Mouse (Mus musculus) CH12.LX (cell line): ENCODE measurements around the gene Mindy3. TPM values are rescaled to one million over a fixed set of nuclear protein-coding genes. Genes with fewer than 3 reads are reported as not detected.

ENCODE experiments used
- DNase-seq: peaks from one replicate; pipeline ENCODE4 v3.0.0-alpha.2; 2013; ENCODE audit errors: extremely low read depth
- H3K27ac ChIP-seq: 2 replicates; pipeline ENCODE4 v1.5.1; 2012; ENCODE audit warnings: low read depth, mild to moderate bottlenecking, control low read depth, moderate library complexity; ENCODE audit not compliant: insufficient read depth
- H3K27me3 ChIP-seq: replicated peaks from 2 replicates; pipeline ENCODE3; 2012; ENCODE audit warnings: inconsistent platforms
- H3K36me3 ChIP-seq, 2 experiments: replicated peaks in 1 of 2; 2 replicates each; pipeline versions ENCODE3 to v1.6.1; 2012; ENCODE audit warnings: inconsistent platforms in 1 of 2, low read length in 1 of 2, mild to moderate bottlenecking in 1 of 2, mixed read lengths in 1 of 2, moderate library complexity in 1 of 2; ENCODE audit not compliant: control insufficient read depth in 1 of 2, insufficient read depth in 1 of 2
- H3K4me1 ChIP-seq, 2 experiments: 2 replicates each; pipeline ENCODE4 v1.6.1; 2012; ENCODE audit warnings: inconsistent platforms in 1 of 2, moderate library complexity in 1 of 2; ENCODE audit not compliant: insufficient read depth in 2 of 2, control insufficient read depth in 1 of 2
- H3K4me2 ChIP-seq: 2 replicates; pipeline ENCODE4 v1.6.1; 2012; ENCODE audit warnings: low read depth, mild to moderate bottlenecking, control low read depth; ENCODE audit not compliant: poor library complexity, insufficient read depth, severe bottlenecking
- H3K4me3 ChIP-seq, 3 experiments: fragments of 150-350 bp in 1 of 3; sonication (generic) in 1 of 3; replicated peaks in 1 of 3; 2 replicates each; pipeline versions ENCODE3 to v1.5.1; 2011 to 2012; ENCODE audit warnings: low read depth in 2 of 3, low read length in 2 of 3, mild to moderate bottlenecking in 2 of 3, moderate library complexity in 2 of 3, control low read depth in 1 of 3, improper control_type of control experiment in 1 of 3, inconsistent platforms in 1 of 3, mixed read lengths in 1 of 3; ENCODE audit not compliant: poor library complexity in 1 of 3
- H3K79me2 ChIP-seq: replicated peaks from 2 replicates; pipeline ENCODE4 v1.6.1; 2012; ENCODE audit warnings: mild to moderate bottlenecking, moderate library complexity; ENCODE audit not compliant: control insufficient read depth, poor library complexity, insufficient read depth, severe bottlenecking; ENCODE audit errors: extremely low read depth
- H3K9ac ChIP-seq: 2 replicates; pipeline ENCODE4 v1.6.1; 2012; ENCODE audit warnings: low read depth, mild to moderate bottlenecking, control low read depth, moderate library complexity; ENCODE audit not compliant: insufficient read depth
- H3K9me3 ChIP-seq: replicated peaks from 2 replicates; pipeline ENCODE3; 2012; ENCODE audit warnings: low read length, inconsistent platforms, mixed read lengths
- BHLHE40 ChIP-seq: IDR thresholded peaks from 2 replicates; pipeline ENCODE4 v1.6.1; 2011; ENCODE audit warnings: mild to moderate bottlenecking, low read depth, low read length, improper control_type of control experiment
- CHD1 ChIP-seq: IDR thresholded peaks from 2 replicates; pipeline ENCODE4 v1.6.1; 2012; ENCODE audit warnings: low read depth, low read length, improper control_type of control experiment, inconsistent platforms
- CHD2 ChIP-seq: IDR thresholded peaks from 2 replicates; pipeline ENCODE4 v1.6.1; 2011; ENCODE audit warnings: low read length, improper control_type of control experiment
- CTCF ChIP-seq, 2 experiments: IDR thresholded peaks in 1 of 2; conservative IDR thresholded peaks in 1 of 2; 2 replicates each; pipeline ENCODE4 v1.5.1; 2011 to 2012; ENCODE audit warnings: low read depth in 2 of 2, low read length in 2 of 2, improper control_type of control experiment in 1 of 2, inconsistent platforms in 1 of 2, mild to moderate bottlenecking in 1 of 2, moderate library complexity in 1 of 2
- E2F4 ChIP-seq: IDR thresholded peaks from 2 replicates; pipeline ENCODE4 v1.6.1; 2011; ENCODE audit warnings: low read depth, low read length, improper control_type of control experiment; ENCODE audit not compliant: insufficient replicate concordance
- EP300 ChIP-seq: IDR thresholded peaks from 2 replicates; pipeline ENCODE4 v1.6.1; 2011; ENCODE audit warnings: low read length, improper control_type of control experiment
- ETS1 ChIP-seq: conservative IDR thresholded peaks from 2 replicates; pipeline ENCODE4 v1.6.1; 2012; ENCODE audit warnings: low read depth, mild to moderate bottlenecking, inconsistent platforms, low read length, improper control_type of control experiment, moderate library complexity
- HCFC1 ChIP-seq: IDR thresholded peaks from 2 replicates; pipeline ENCODE4 v1.6.1; 2012; ENCODE audit warnings: low read depth, mild to moderate bottlenecking, inconsistent platforms, low read length, improper control_type of control experiment
- IRF4 ChIP-seq: IDR thresholded peaks from 2 replicates; pipeline ENCODE4 v1.6.1; 2014; ENCODE audit warnings: low read depth, mild to moderate bottlenecking, inconsistent platforms, low read length, improper control_type of control experiment
- JUN ChIP-seq: IDR thresholded peaks from 2 replicates; pipeline ENCODE4 v1.6.1; 2011; ENCODE audit warnings: low read depth, mild to moderate bottlenecking, low read length, improper control_type of control experiment, moderate library complexity; ENCODE audit not compliant: insufficient read depth
- JUND ChIP-seq: conservative IDR thresholded peaks from 2 replicates; pipeline ENCODE4 v1.6.1; 2011; ENCODE audit warnings: low read depth, low read length, improper control_type of control experiment
- MAFK ChIP-seq: IDR thresholded peaks from 2 replicates; pipeline ENCODE4 v1.6.1; 2011; ENCODE audit warnings: low read length, improper control_type of control experiment; ENCODE audit not compliant: insufficient replicate concordance
- NELFE ChIP-seq: IDR thresholded peaks from 2 replicates; pipeline ENCODE4 v1.6.1; 2011; ENCODE audit warnings: low read depth, low read length, improper control_type of control experiment
- NRF1 ChIP-seq: IDR thresholded peaks from 2 replicates; pipeline ENCODE4 v1.6.1; 2014; ENCODE audit warnings: low read depth, mild to moderate bottlenecking, inconsistent platforms, low read length, improper control_type of control experiment, moderate library complexity
- PAX5 ChIP-seq: IDR thresholded peaks from 2 replicates; pipeline ENCODE4 v1.6.1; 2012; ENCODE audit warnings: low read length, inconsistent platforms, mixed read lengths
- POLR2AphosphoS2 ChIP-seq: IDR thresholded peaks from 2 replicates; pipeline ENCODE4 v1.6.1; 2011; ENCODE audit warnings: low read depth, low read length, improper control_type of control experiment
- RAD21 ChIP-seq: IDR thresholded peaks from 2 replicates; pipeline ENCODE4 v1.6.1; 2011; ENCODE audit warnings: low read depth, mild to moderate bottlenecking, low read length, improper control_type of control experiment, moderate library complexity
- SIN3A ChIP-seq: IDR thresholded peaks from 2 replicates; pipeline ENCODE4 v1.6.1; 2012; ENCODE audit warnings: low read length, improper control_type of control experiment, inconsistent platforms
- SMC3 ChIP-seq: IDR thresholded peaks from 2 replicates; pipeline ENCODE4 v1.6.1; 2011; ENCODE audit warnings: low read depth, low read length, improper control_type of control experiment
- TBP ChIP-seq: conservative IDR thresholded peaks from 2 replicates; pipeline ENCODE4 v1.6.1; 2011; ENCODE audit warnings: low read depth, low read length, improper control_type of control experiment
- UBTF ChIP-seq: IDR thresholded peaks from 2 replicates; pipeline ENCODE4 v1.6.1; 2012; ENCODE audit warnings: low read depth, mild to moderate bottlenecking, inconsistent platforms, low read length, improper control_type of control experiment, moderate library complexity
- USF1 ChIP-seq: IDR thresholded peaks from 2 replicates; pipeline ENCODE4 v1.6.1; 2014; ENCODE audit warnings: low read depth, mild to moderate bottlenecking, inconsistent platforms, low read length, improper control_type of control experiment
- USF2 ChIP-seq: conservative IDR thresholded peaks from 2 replicates; pipeline ENCODE4 v1.6.1; 2011; ENCODE audit warnings: low read depth, low read length, improper control_type of control experiment
- ZKSCAN1 ChIP-seq: IDR thresholded peaks from 2 replicates; pipeline ENCODE4 v1.6.1; 2012; ENCODE audit warnings: low read depth, inconsistent platforms, low read length, improper control_type of control experiment, borderline replicate concordance
- ZMIZ1 ChIP-seq: IDR thresholded peaks from 2 replicates; pipeline ENCODE4 v1.6.1; 2012; ENCODE audit warnings: low read depth, mild to moderate bottlenecking, inconsistent platforms, low read length, improper control_type of control experiment
- dilution Hi-C: fragments of 300-500 bp; cut with MboI; formaldehyde crosslinking; loops from 2 replicates; pipeline ENCODE4 v1.14.3; 2020; ENCODE audit warnings: low sequenced_read_pairs; ENCODE audit not compliant: extremely low pct_unique_long_range_greater_than_20kb, extremely low pct_ligation_motif_present
- in situ Hi-C: fragments of 300-500 bp; cut with MboI; formaldehyde crosslinking; loops from 3 replicates; pipeline ENCODE4 v1.14.3; 2019; ENCODE audit warnings: low sequenced_read_pairs, low pct_ligation_motif_present, low pct_unique_long_range_greater_than_20kb, mixed read lengths
- polyA plus RNA-seq: library from polyadenylated mRNA; unstranded; fragments of >175 nt; gene quantifications from 2 replicates; pipeline ENCODE4 v1.2.1, GENCODE M21; 2012; ENCODE audit warnings: low read depth; ENCODE audit not compliant: insufficient read length
- total RNA-seq, 2 experiments: library from RNA; depleted of rRNA; stranded (reverse); fragments of 300-350 nt in 1 of 2; fragments of >200 nt in 1 of 2; gene quantifications; 2 replicates each; pipeline ENCODE4 v1.2.3; 2012 to 2014

Mindy3 gene
- total and polyA plus RNA-seq, 3 experiments, result 20.7 to 43.7 (median 33.8) TPM

DNA sequence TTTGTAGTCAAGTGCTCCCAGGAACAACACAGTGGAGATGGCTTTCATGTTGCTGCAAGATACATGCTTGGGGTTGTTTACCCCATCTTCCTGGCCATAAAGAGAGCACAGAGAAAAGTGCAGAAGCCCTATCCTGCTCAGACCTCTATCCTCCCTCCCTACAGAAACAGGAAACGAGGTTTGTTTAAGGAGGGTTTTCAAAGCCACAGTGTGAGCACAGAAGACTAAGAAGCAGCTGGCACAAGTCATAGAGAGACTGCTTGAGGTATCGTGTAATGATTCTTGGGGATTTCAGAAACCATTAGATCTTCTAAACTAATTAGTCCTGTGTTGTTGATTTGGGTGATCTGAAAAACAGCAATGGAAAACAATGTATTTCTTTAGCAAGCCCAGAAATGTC lies 20.3 kb upstream of the Mindy3 start:
- H3K9me3 ChIP-seq, result no peaks in the 10 kb centered on the region
- H3K36me3 ChIP-seq, result no peaks in the 10 kb centered on the region
- TF ChIP-seq RAD21 (no peak), SIN3A (no peak), POLR2AphosphoS2 (no peak), NRF1 (no peak), IRF4 (peak; percentile 68; the same call in 1 of the 2 replicates), JUN (0 out of 2 replicates have a peak, but pooled peaks have one; percentile 12), USF2 (no peak), SMC3 (no peak), ZMIZ1 (no peak), HCFC1 (no peak), CTCF (conservative IDR thresholded peaks at IDR 0.05 in 1 of 2, IDR thresholded peaks at IDR 0.05 in 1 of 2; ENCODE audit: low read depth in 2 of 2, low read length in 2 of 2) (no peak), JUND (no peak), CHD2 (no peak), CHD1 (no peak), EP300 (peak; percentile 74), UBTF (no peak), PAX5 (no peak), BHLHE40 (0 out of 2 replicates have a peak, but pooled peaks have one; percentile 16), ETS1 (no peak), NELFE (no peak), MAFK (no peak), E2F4 (no peak), ZKSCAN1 (no peak)
- TF ChIP-seq, all 38 proteins: peak for 4
- no peaks in the 10 kb centered on the region for H3K27me3 ChIP-seq
- no peaks in the 10 kb centered on the region for H3K79me2 ChIP-seq
- in situ Hi-C loops (loop anchor here (25.0 kb wide), 1 partner anchor 798 kb away; no protein-coding TSS in a partner anchor), dilution Hi-C loops (no loop called here)
- H3K4me3 ChIP-seq, result no peak overlapping the region
- H3K27ac ChIP-seq, result no peak overlapping the region
- DNase-seq, result peak; percentile 54
- H3K9ac ChIP-seq, result no peak overlapping the region
- H3K4me2 ChIP-seq, result peak overlapping the region; percentile 36
- peaks cover 0 to 10% of the 10 kb centered on the region in 2 experiments; a peak in 2 of 4 replicates for H3K4me1 ChIP-seq

DNA sequence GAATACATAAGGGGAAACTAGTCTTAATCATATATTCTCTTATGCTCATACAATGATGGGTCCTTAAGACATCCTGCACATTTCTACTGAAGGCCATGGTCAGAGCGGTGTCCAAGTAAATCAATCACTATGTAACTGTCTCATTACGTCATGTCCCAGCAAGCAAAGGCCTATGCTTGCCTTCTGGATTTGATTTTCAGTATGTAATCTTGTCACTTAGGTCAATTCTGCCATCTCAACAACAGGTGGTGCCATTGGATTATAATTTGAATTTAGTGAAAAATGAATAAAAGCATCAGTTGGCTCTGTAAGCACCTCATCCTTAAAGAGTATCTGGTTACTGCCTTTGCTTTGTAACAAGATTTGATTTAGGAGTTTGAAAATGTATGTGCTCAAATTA lies 18.9 kb upstream of the Mindy3 start:
- peaks cover 0 to 10% of the 10 kb centered on the region in 2 experiments; a peak in 2 of 4 replicates for H3K4me1 ChIP-seq
- in situ Hi-C loops, result loop anchor here (25.0 kb wide), 1 partner anchor 799 kb away; no protein-coding TSS in a partner anchor
- dilution Hi-C loops, result no loop called here
- TF ChIP-seq TBP, result no peak
- peak; percentile 56 for TF ChIP-seq SMC3
- TF ChIP-seq USF1, result no peak
- peak; percentile 21 to 77; a peak in 3 of 4 replicates for TF ChIP-seq CTCF (conservative IDR thresholded peaks at IDR 0.05 in 1 of 2, IDR thresholded peaks at IDR 0.05 in 1 of 2; ENCODE audit: low read depth in 2 of 2, low read length in 2 of 2)
- TF ChIP-seq RAD21, result peak; percentile 90
- TF ChIP-seq USF2, result no peak
- TF ChIP-seq, all 38 proteins: peak for 3
- Histone ChIP-seq H3K36me3 (no peaks in the 10 kb centered on the region), H3K27ac (no peak overlapping the region), H3K27me3 (no peaks in the 10 kb centered on the region), H3K4me3 (no peak overlapping the region), H3K9ac (no peak overlapping the region), H3K4me2 (no peak overlapping the region), H3K9me3 (no peaks in the 10 kb centered on the region), H3K79me2 (no peaks in the 10 kb centered on the region)
- peak; percentile 53 for DNase-seq
